Mouse (Mus musculus) lung, postnatal 0 days (tissue): Measurements from ENCODE around the gene Rgs6. TPM values are rescaled to one million over a fixed set of nuclear protein-coding genes. Genes with fewer than 3 reads are reported as not detected.
A peak's percentile ranks its signal among the peaks of the same experiment; 100 is the strongest.

Source experiments
- ATAC-seq: fragments of 200-750 bp; cut with Nextera tagmentation; 2 replicates; pipeline ENCODE4 v1.8.0; 2017; ENCODE audit warnings: moderate library complexity
- DNase-seq: peaks from one replicate; pipeline ENCODE4 v3.0.0-alpha.2; 2016; ENCODE audit warnings: low spot score
- H3K27ac ChIP-seq: fragments of 300-500 bp; sonication (generic); 2 replicates; pipeline ENCODE4 v1.5.1; 2014; ENCODE audit warnings: antibody characterized with exemption, mild to moderate bottlenecking, low read length, mixed read lengths
- H3K27me3 ChIP-seq: fragments of 300-500 bp; sonication (generic); replicated peaks from 2 replicates; pipeline ENCODE4 v1.6.1; 2014; ENCODE audit warnings: low read length, mixed read lengths; ENCODE audit not compliant: insufficient read depth
- H3K36me3 ChIP-seq: fragments of 300-500 bp; sonication (generic); 2 replicates; pipeline ENCODE4 v1.6.1; 2014; ENCODE audit warnings: low read length, mixed read lengths; ENCODE audit not compliant: insufficient read depth
- H3K4me1 ChIP-seq: fragments of 300-500 bp; sonication (generic); 2 replicates; pipeline ENCODE4 v1.6.1; 2014; ENCODE audit warnings: antibody characterized with exemption, low read depth, low read length, mixed read lengths; ENCODE audit not compliant: insufficient read depth
- H3K4me2 ChIP-seq: fragments of 300-500 bp; sonication (generic); replicated peaks from 2 replicates; pipeline ENCODE4 v1.6.1; 2014; ENCODE audit warnings: low read depth, mild to moderate bottlenecking, low read length, moderate library complexity, mixed read lengths
- H3K4me3 ChIP-seq: fragments of 300-500 bp; sonication (generic); 2 replicates; pipeline ENCODE4 v1.5.1; 2014; ENCODE audit warnings: low read depth, low read length
- H3K9ac ChIP-seq: fragments of 300-500 bp; sonication (generic); replicated peaks from 2 replicates; pipeline ENCODE4 v1.6.1; 2014; ENCODE audit warnings: low read depth, mild to moderate bottlenecking
- H3K9me3 ChIP-seq: fragments of 300-500 bp; sonication (generic); 2 replicates; pipeline ENCODE4 v1.6.1; 2016; ENCODE audit warnings: low read length, mixed read lengths
- CTCF ChIP-seq: IDR thresholded peaks from 2 replicates; pipeline ENCODE4 v1.5.1; 2016; ENCODE audit warnings: antibody characterized with exemption, mild to moderate bottlenecking
- EP300 ChIP-seq: IDR thresholded peaks from 2 replicates; pipeline ENCODE4 v1.6.1; 2016; ENCODE audit warnings: antibody characterized with exemption, mild to moderate bottlenecking, control low read depth
- WGBS: fragments of 180-500 bp; shearing (Covaris S2); extraction: QIAGEN DNeasy Blood & Tissue Kit; methylation state at CpG from one replicate; pipeline ENCODE4 v1.1.7; 2014; 5-methylcytosine and 5-hydroxymethylcytosine counted together
- polyA plus RNA-seq: library from polyadenylated mRNA; unstranded; fragments of >200 nt; fragmentation: Nextera tagmentation; extraction: Ambion mirVana; gene quantifications from 2 replicates; pipeline ENCODE4 v1.2.1, GENCODE M21; 2015

The Rgs6 gene
- polyA plus RNA-seq, 1 experiment from 2014 or later = 2.6 TPM

- peak; percentile 55 for DNase-seq
- H3K36me3 ChIP-seq = no peaks in the 10 kb centered on the region
- 51% methylated on average over 4 of the region's 4 CpGs for WGBS
These were observed 352.4 kb downstream of the Rgs6 start for GRCm38 (mm10) chr12:82940461-82940860.

DNA sequence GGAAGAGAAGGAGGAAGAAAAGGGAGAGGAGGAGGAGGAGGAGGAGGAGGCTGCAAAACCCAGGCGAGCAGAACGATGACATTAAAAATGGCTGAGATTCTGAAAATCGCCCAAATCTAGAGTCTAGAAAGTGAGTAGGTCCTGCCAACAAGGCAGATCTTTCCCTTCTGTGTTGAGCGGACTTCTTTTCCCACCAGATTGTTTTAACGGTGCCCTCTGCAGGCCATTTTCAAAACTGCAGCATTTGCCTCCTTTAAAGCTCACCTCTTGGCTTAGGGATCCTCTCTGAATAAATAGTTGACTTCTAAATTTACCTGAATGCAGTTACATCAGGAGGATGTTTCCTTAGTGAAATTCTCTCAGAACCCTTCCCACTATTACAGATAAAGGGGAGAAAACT, 358.4 kb downstream of the Rgs6 start:
- H3K27me3 ChIP-seq = no peaks in the 10 kb centered on the region
- no peak overlapping the region for H3K4me3 ChIP-seq
- DNase-seq (peak; percentile 89), ATAC-seq (no peak)
- no peaks in the 10 kb centered on the region for H3K36me3 ChIP-seq
- no peaks in the 10 kb centered on the region for H3K9me3 ChIP-seq
- no peaks in the 10 kb centered on the region for H3K4me1 ChIP-seq
- TF ChIP-seq CTCF = peak; percentile 83
- TF ChIP-seq EP300 = no peak
- WGBS = 8% methylated on average over 5 of the region's 5 CpGs
- H3K9ac ChIP-seq = no peak overlapping the region
- H3K27ac ChIP-seq = no peak overlapping the region
- H3K4me2 ChIP-seq = no peak overlapping the region

More at GRCm38 (mm10) chr12:82940461-82940860, 352.4 kb downstream of the Rgs6 start:
- no peaks in the 10 kb centered on the region for H3K9me3 ChIP-seq
- H3K27me3 ChIP-seq = no peaks in the 10 kb centered on the region
- no peak overlapping the region for H3K27ac ChIP-seq
- no peak overlapping the region for H3K4me2 ChIP-seq
- TF ChIP-seq EP300 (no peak), CTCF (no peak)
- H3K9ac ChIP-seq = no peak overlapping the region
- H3K4me1 ChIP-seq = no peaks in the 10 kb centered on the region
- ATAC-seq = peak; percentile 60
- H3K4me3 ChIP-seq = no peak overlapping the region

DNA sequence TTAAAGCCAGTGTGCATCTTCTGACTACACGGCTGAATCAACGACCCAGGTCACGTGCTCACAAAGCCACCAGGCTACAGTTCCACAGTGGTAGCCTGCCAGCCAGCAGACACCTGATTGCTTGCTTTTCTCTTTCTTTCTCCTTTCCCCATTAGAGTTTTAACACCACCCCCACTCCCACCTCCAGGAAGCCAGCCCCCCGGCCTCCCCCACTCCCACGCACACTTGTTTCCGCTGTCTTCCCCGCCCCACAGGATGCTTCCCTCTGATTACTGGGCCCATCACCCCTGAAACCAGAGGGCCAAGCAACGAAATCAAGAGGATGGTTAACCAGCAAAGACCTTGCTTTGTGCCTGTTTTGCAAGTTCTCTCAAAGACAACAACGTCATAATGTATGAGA, 373.0 kb downstream of the Rgs6 start:
- no peak overlapping the region for H3K4me3 ChIP-seq
- no peaks in the 10 kb centered on the region for H3K27me3 ChIP-seq
- no peak overlapping the region for H3K4me2 ChIP-seq
- no peaks in the 10 kb centered on the region for H3K4me1 ChIP-seq
- H3K27ac ChIP-seq = no peak overlapping the region
- ATAC-seq (no peak), DNase-seq (no peak)
- H3K9me3 ChIP-seq = no peaks in the 10 kb centered on the region
- H3K36me3 ChIP-seq = no peaks in the 10 kb centered on the region
- H3K9ac ChIP-seq = no peak overlapping the region
- 74% methylated on average over 9 of the region's 9 CpGs for WGBS
- TF ChIP-seq EP300 (no peak), CTCF (no peak)

DNA sequence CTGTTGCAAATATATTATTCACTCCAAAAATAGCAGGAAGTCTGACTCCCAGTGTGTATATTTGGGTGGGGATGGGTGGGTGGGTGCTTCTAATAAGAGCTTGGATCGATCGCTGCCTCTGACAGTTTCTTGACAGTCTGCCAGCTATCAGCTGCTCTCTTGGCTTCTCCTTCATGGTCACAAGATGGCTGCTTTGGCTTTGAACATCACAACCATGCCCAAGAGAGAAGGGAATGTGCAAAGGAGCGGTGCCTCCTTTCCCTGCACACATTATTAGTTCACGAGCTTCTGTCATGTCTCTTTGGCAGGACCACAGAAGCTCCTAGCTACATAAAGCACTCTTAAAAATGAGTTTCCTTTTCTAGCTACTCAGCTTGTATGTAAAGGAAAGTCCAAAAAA, 373.8 kb downstream of the Rgs6 start:
- 45% methylated on average over 4 of the region's 4 CpGs for WGBS
- DNase-seq (no peak), ATAC-seq (0 out of 2 replicates have a peak, but pooled peaks have one; percentile 19)
- no peak overlapping the region for H3K4me3 ChIP-seq
- no peaks in the 10 kb centered on the region for H3K36me3 ChIP-seq
- H3K27me3 ChIP-seq = no peaks in the 10 kb centered on the region
- H3K9ac ChIP-seq = no peak overlapping the region
- no peaks in the 10 kb centered on the region for H3K9me3 ChIP-seq
- H3K27ac ChIP-seq = no peak overlapping the region
- H3K4me2 ChIP-seq = no peak overlapping the region
- TF ChIP-seq CTCF = no peak
- TF ChIP-seq EP300 = no peak
- H3K4me1 ChIP-seq = no peaks in the 10 kb centered on the region

DNA sequence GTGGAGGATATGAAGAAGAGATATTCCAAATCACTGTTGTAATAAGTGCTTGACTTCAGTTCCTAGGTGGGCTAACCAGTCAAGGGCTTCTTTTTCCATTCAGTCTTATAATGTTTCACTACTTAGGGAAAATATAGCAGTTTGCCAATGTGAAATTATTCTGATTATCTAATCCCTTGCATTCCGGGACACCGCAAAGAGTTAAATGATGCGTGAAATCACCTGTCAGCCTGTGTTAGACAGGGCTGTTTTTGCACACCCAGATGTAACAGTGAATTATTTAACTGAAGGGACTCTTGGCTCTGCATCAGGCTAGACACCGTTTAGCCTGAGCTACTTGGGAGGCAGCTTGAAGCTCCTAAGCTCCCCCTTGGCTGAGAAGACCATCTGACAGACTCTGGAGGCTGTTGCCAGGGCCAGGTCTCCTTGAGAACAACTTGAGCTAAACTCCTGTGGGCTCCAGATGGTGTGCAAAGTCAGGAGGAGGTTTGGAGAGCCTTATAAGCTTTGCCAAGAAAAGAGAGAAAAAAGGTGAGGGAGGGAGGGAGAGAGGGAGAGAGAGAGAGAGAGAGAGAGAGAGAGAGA, 382.5 kb downstream of the Rgs6 start:
- TF ChIP-seq EP300 = no peak
- no peak for TF ChIP-seq CTCF
- Histone ChIP-seq H3K36me3 (no peaks in the 10 kb centered on the region), H3K4me2 (no peak overlapping the region), H3K27ac (no peak overlapping the region), H3K9me3 (no peaks in the 10 kb centered on the region), H3K4me1 (no peaks in the 10 kb centered on the region), H3K9ac (no peak overlapping the region), H3K27me3 (no peaks in the 10 kb centered on the region), H3K4me3 (no peak overlapping the region)
- no peak for DNase-seq
- WGBS = 82% methylated on average over 4 of the region's 4 CpGs
- ATAC-seq = no peak

DNA sequence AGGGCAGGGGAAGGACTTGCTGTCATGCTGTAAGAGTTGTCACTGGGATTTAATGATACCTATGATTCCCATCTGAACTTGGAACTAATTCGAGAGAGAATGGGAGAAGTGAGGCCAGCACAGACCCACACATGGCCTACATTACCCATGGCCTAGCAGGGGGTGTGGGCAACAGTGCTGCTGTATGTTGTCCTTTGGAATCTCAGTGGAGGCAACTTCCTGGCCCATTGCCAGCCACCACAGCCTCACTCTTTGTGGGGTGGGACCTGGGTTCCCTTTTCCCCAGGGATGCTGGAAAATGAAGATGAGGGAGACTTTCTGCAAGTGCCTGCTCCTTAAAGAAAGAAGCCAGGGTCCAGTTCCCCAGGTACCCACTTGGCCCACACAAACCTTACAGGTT, 383.1 kb downstream of the Rgs6 start:
- DNase-seq (no peak), ATAC-seq (no peak)
- H3K9me3 ChIP-seq = no peaks in the 10 kb centered on the region
- H3K4me2 ChIP-seq = no peak overlapping the region
- no peaks in the 10 kb centered on the region for H3K4me1 ChIP-seq
- no peaks in the 10 kb centered on the region for H3K36me3 ChIP-seq
- H3K9ac ChIP-seq = no peak overlapping the region
- no peaks in the 10 kb centered on the region for H3K27me3 ChIP-seq
- no peak overlapping the region for H3K27ac ChIP-seq
- 71% methylated on average over 1 of the region's 1 CpGs for WGBS
- TF ChIP-seq CTCF (no peak), EP300 (no peak)
- H3K4me3 ChIP-seq = no peak overlapping the region

DNA sequence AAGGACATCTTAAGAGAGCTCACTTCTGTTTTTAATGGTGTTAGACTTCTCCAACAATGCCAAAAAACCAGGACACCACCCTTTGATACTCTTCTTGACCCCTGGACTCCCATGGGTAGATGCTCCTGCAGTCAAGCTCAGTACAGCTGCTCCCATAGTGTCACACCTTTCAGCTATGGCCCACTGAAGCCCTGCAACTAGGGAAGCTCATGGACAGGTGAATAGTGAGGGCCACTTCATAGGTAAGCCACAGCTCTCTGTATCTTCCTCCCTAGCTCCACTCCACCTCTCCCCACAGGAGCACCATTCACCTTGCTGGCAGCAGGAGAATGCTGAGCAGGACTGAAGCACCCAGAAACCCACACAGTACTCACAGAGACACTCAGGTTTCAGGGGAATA, 384.6 kb downstream of the Rgs6 start:
- Histone ChIP-seq H3K4me1 (no peaks in the 10 kb centered on the region), H3K4me3 (no peak overlapping the region), H3K36me3 (no peaks in the 10 kb centered on the region), H3K27ac (no peak overlapping the region), H3K4me2 (no peak overlapping the region), H3K27me3 (no peaks in the 10 kb centered on the region), H3K9me3 (no peaks in the 10 kb centered on the region), H3K9ac (no peak overlapping the region)
- TF ChIP-seq CTCF (no peak), EP300 (no peak)
- DNase-seq (no peak), ATAC-seq (no peak)
